Mouse (Mus musculus) T-cell, adult 2 months (primary cell): ENCODE data around the gene Rnls.
A peak's percentile ranks its signal among the peaks of the same experiment; 100 is the strongest.
"Not testable (repeated sequence)": the region's sequence is repeated elsewhere in the genome, so short reads cannot be mapped to it uniquely, and the experiment has no call there.

Source experiments
- DNase-seq: peaks from one replicate; pipeline ENCODE4 v3.0.0; 2022; ENCODE audit warnings: low spot score

Gene Rnls

GRCm38 (mm10) chr19:33391651-33392382, at the start of gene Rnls:
Gene Rnls, minus strand, starts transcription at chr19:33392295.
- DNase-seq = peak; percentile 71

GRCm38 (mm10) chr19:33429457-33429856, 37.4 kb upstream of the Rnls start:
- DNase-seq = peak; percentile 12

- not testable (repeated sequence) for DNase-seq
These were observed 27.3 kb upstream of the Rnls start for GRCm38 (mm10) chr19:33419368-33419767.

- no peak for DNase-seq
These were observed 11.3 kb downstream of the Rnls start for GRCm38 (mm10) chr19:33380825-33381224.

GRCm38 (mm10) chr19:33380386-33380785, 11.7 kb downstream of the Rnls start:
- no peak for DNase-seq

- DNase-seq = no peak
These were observed 23.3 kb downstream of the Rnls start for GRCm38 (mm10) chr19:33368808-33369207.

GRCm38 (mm10) chr19:33366661-33367060, 25.4 kb downstream of the Rnls start:
- DNase-seq = peak; percentile 67

- no peak for DNase-seq
These were observed 35.1 kb downstream of the Rnls start for GRCm38 (mm10) chr19:33357019-33357418.

GRCm38 (mm10) chr19:33340119-33340518, 52.0 kb downstream of the Rnls start:
- no peak for DNase-seq

- no peak for DNase-seq
These were observed 65.1 kb downstream of the Rnls start for GRCm38 (mm10) chr19:33326706-33327641.

GRCm38 (mm10) chr19:33318785-33319184, 73.3 kb downstream of the Rnls start:
- no peak for DNase-seq

GRCm38 (mm10) chr19:33317130-33317529, 75.0 kb downstream of the Rnls start:
- DNase-seq = no peak

GRCm38 (mm10) chr19:33299726-33300292, 92.3 kb downstream of the Rnls start:
- no peak for DNase-seq

GRCm38 (mm10) chr19:33296338-33296737, 95.8 kb downstream of the Rnls start:
- no peak for DNase-seq

- no peak for DNase-seq
These were observed 109.1 kb downstream of the Rnls start for GRCm38 (mm10) chr19:33282985-33283384.

GRCm38 (mm10) chr19:33276421-33276820, 115.7 kb downstream of the Rnls start:
- no peak for DNase-seq

GRCm38 (mm10) chr19:33273676-33274075, 118.4 kb downstream of the Rnls start:
- DNase-seq = no peak

- no peak for DNase-seq
These were observed 120.5 kb downstream of the Rnls start for GRCm38 (mm10) chr19:33271571-33271970.

GRCm38 (mm10) chr19:33270231-33270630, 121.9 kb downstream of the Rnls start:
- DNase-seq = no peak

GRCm38 (mm10) chr19:33268044-33268443, 124.1 kb downstream of the Rnls start:
- peak; percentile 18 for DNase-seq

- peak; percentile 64 for DNase-seq
These were observed 126.8 kb downstream of the Rnls start for GRCm38 (mm10) chr19:33265245-33265644.

- no peak for DNase-seq
These were observed 127.7 kb downstream of the Rnls start for GRCm38 (mm10) chr19:33264224-33264993.
